8 mouse cellular contexts compared by ENCODE assay signal in genomic region chr1:171815545-171816439, GRCm38 (mm10). TPM values are rescaled to one million over a fixed set of nuclear protein-coding genes. Genes with fewer than 3 reads are reported as not detected.
A peak's percentile ranks its signal among the peaks of the same experiment; 100 is the strongest.
DNase-seq lines count a peak whose midpoint lies in the region; ATAC-seq and TF ChIP-seq lines count a peak whose summit lies in the region.

No protein-coding gene starts in this region.

- DNase-seq in gastrocnemius, adult 18-20 months (ENCODE audit: low spot score), result peak; percentile 8
- no peak for DNase-seq in gastrocnemius, adult 8-10 months (ENCODE audit: low spot score in 2 of 2)
- DNase-seq in G1E (ENCODE audit: low spot score), result no peak
- peak; percentile 86 for DNase-seq in embryo, embryonic 10.5 days (ENCODE audit: low spot score)
- peak; percentile 27 for DNase-seq in heart, postnatal 4 days
- DNase-seq in layer of hippocampus, adult 9-11 months, result peak; percentile 30
- DNase-seq in midbrain, embryonic 11.5 days (ENCODE audit: low spot score, missing footprints), result peak; percentile 87
- DNase-seq in thymus, postnatal 14 days, result peak; percentile 63

- no peak overlapping the region for H3K9ac ChIP-seq in midbrain, embryonic 11.5 days (ENCODE audit: low read length)

- H3K4me1 ChIP-seq in G1E (ENCODE audit: insufficient read depth, low read depth, low read length), result no peaks in the 10 kb centered on the region
- no peaks in the 10 kb centered on the region for H3K4me1 ChIP-seq in midbrain, embryonic 11.5 days (ENCODE audit: control insufficient read depth, insufficient read depth, low read length)

- peak; percentile 45 for ATAC-seq in G1E (ENCODE audit: extremely low read depth, insufficient number of reproducible peaks, low FRiP score, poor library complexity, severe bottlenecking)
- peak; percentile 94 for ATAC-seq in midbrain, embryonic 11.5 days (ENCODE audit: low FRiP score)

- no peak overlapping the region for H3K4me3 ChIP-seq in G1E (ENCODE audit: low read depth, low read length)
- H3K4me3 ChIP-seq in midbrain, embryonic 11.5 days (ENCODE audit: low read depth, low read length), result no peak overlapping the region

- no peaks in the 10 kb centered on the region for H3K36me3 ChIP-seq in G1E (replicated peaks)
- H3K36me3 ChIP-seq in midbrain, embryonic 11.5 days (ENCODE audit: control insufficient read depth, insufficient read depth, low read length), result no peaks in the 10 kb centered on the region

- peaks cover 10% of the 10 kb centered on the region for H3K9me3 ChIP-seq in G1E (replicated peaks)
- H3K9me3 ChIP-seq in midbrain, embryonic 11.5 days (ENCODE audit: control insufficient read depth, low read length), result no peaks in the 10 kb centered on the region

- no peak overlapping the region for H3K4me2 ChIP-seq in midbrain, embryonic 11.5 days

- 13% methylated on average over 8 of the region's 8 CpGs for WGBS in midbrain, embryonic 11.5 days

- no peaks in the 10 kb centered on the region for H3K27me3 ChIP-seq in G1E (ENCODE audit: insufficient read depth, low read length)
- H3K27me3 ChIP-seq in midbrain, embryonic 11.5 days (ENCODE audit: control insufficient read depth, insufficient read depth, low read length), result no peaks in the 10 kb centered on the region

- TF ChIP-seq CTCF in G1E (IDR thresholded peaks at IDR 0.05; ENCODE audit: low read depth, low read length), result no peak

- H3K27ac ChIP-seq in midbrain, embryonic 11.5 days (ENCODE audit: low read depth, low read length), result no peak overlapping the region

RNA-seq across cellular contexts. Expression of gene Cd84, which starts 23.7 kb away (rescaled TPM):
- total RNA-seq in gastrocnemius, adult 18-20 months (2021), result under 1 TPM; 0.32 to 0.33 TPM
- total RNA-seq in gastrocnemius, adult 8-10 months (2022), result under 1 TPM; 0.17 to 0.53 (median 0.34) TPM
- total RNA-seq in G1E (2014; fragmentation: Nextera tagmentation) (6.7 TPM in 1 of 2 replicates, not detected in the other), G1E (2017) (0.06 and 0.22 TPM in 2 replicates)
- polyA plus RNA-seq in G1E (2012), result not detected in 2 replicates
- 1 to 10 TPM; 1.6 to 2.3 TPM for total RNA-seq in heart, postnatal 4 days (2021)
- 0.64 and 0.80 TPM in 2 replicates for polyA plus RNA-seq in midbrain, embryonic 11.5 days (2014; fragmentation: Nextera tagmentation; extraction: Ambion mirVana)

RNA-seq across cellular contexts. Expression of gene Slamf1, which starts 48.9 kb away (rescaled TPM):
- total RNA-seq in gastrocnemius, adult 18-20 months (2021), result under 1 TPM; 0.07 to 0.09 TPM
- under 1 TPM in 2 of 4 experiments, not detected in 2; 0.05 to 0.07 TPM for total RNA-seq in gastrocnemius, adult 8-10 months (2022)
- total RNA-seq in G1E (2014; fragmentation: Nextera tagmentation), result not detected in 2 replicates
- total RNA-seq in G1E (2017), result 0.12 and 0.16 TPM in 2 replicates
- polyA plus RNA-seq in G1E (2012), result not detected in 2 replicates
- total RNA-seq in heart, postnatal 4 days (2021), result under 1 TPM; 0.07 to 0.10 TPM
- 0.29 and 0.37 TPM in 2 replicates for polyA plus RNA-seq in midbrain, embryonic 11.5 days (2014; fragmentation: Nextera tagmentation; extraction: Ambion mirVana)

Comparison
In these comparisons a context has a peak if more than half of its experiments do, and no peak if none do; other contexts are left out.
1. DNase-seq: peak in gastrocnemius, adult 18-20 months (single experiment), embryo, embryonic 10.5 days (single experiment), heart, postnatal 4 days (single experiment), layer of hippocampus, adult 9-11 months (single experiment), midbrain, embryonic 11.5 days (single experiment) and thymus, postnatal 14 days (single experiment); none in gastrocnemius, adult 8-10 months (0 of 2) and G1E (single experiment).